Mouse (Mus musculus) urinary bladder, postnatal 36 days (tissue): ENCODE results near the gene Nlgn1.
A peak's percentile ranks its signal among the peaks of the same experiment; 100 is the strongest.

Source experiments
- DNase-seq, 2 experiments: peaks; one replicate each; pipeline ENCODE4 v3.0.0; 2022; ENCODE audit warnings: low spot score in 2 of 2, mixed read lengths in 1 of 2

Gene Nlgn1

DNA sequence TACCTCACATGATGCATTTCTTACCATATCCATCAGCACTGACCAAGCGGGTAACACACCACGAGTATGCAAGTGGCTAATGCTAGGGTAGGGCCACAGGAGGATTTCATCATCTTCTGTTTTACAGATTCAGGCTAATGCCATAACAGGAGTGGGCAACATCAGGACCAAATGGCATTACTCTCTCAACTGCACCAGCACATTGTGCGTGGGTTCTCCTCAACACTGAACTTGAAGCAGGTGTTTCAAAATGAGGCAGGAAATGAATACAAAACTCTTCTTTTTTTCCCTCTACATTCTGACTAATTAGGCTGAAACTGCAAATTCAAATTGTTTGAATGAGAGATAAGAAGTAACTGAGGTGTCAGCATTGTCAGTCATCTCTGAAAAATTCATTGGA, 518.9 kb downstream of the Nlgn1 start:
- DNase-seq = no peak

- no peak for DNase-seq
These were observed 524.7 kb downstream of the Nlgn1 start for GRCm38 (mm10) chr3:25807559-25807958.

DNA sequence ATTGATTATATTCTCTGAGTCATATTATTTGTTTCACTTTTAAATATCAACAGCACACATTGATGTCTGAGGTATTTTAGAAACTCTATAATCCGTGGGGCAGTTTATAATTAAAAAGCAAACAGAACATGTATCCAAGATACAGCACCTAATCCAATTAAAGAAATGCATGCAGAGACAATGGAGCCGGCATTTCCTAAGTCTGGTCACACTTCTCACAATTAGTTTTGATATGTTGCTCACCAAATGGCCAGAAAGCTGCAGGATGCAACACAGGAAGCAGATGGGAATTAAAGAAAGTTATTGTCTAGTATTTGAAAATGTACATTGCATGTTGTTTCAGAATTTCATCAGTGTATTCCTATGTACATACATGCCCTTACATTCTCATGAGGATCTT, 550.6 kb downstream of the Nlgn1 start:
- no peak for DNase-seq

DNA sequence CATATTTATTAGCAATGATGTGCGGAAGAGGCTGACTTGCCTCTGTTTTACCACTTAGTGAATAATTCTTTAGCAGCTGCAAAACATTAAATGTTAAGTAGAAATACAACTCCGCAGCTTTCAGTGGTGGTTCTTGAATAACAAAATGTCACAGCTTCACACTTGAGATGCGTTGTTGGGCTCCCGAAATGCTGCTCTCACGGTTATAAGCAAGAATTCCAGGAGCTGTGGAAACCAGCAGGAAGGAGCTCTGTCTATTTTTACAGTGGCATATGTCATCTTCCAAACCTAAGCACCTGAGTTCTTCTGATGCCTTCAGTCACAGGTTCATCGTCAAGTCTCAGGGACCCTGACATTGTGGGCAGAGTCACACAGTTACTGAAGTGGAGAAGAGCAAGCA, 556.8 kb downstream of the Nlgn1 start:
- no peak for DNase-seq

GRCm38 (mm10) chr3:25773908-25774307, 558.4 kb downstream of the Nlgn1 start:
- DNase-seq = no peak

DNA sequence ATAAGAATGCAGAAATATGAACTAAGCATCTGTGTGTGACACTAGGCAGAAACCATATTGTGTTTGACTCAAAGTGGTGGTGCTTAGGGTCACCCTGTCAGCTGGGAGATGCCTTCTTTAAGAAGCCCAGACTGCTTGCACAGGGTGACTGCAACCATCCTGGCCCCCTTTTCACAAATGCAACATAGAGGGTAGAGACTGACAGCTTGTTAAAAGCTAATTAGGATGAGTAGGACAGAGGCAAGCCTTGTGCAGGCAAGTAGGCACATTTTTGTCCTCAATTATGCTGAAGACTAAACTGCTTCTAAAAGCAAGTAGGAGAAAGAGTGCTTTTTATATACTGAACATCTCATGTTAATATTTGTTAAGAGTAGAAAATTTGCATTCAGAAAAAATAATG, 558.8 kb downstream of the Nlgn1 start:
- DNase-seq = no peak

DNA sequence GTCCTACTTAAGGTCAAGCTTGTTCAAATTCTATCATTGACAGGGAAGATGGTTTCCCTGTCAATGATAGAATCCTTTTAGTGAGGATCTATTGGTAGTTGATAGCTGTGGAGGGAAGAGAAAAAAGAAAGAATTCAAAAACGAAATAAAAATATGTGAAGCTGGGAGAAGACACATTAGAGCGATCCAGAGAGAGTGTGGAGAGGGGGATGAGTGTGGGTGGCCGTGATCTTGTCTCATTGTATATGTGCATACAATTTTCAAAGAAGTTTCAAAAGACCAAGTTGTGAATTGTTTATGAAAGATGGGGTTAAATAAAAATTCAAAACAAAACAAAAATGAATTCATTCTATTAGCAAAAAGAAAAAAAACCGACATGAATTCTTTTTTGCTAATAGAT, 568.6 kb downstream of the Nlgn1 start:
- DNase-seq = no peak

DNA sequence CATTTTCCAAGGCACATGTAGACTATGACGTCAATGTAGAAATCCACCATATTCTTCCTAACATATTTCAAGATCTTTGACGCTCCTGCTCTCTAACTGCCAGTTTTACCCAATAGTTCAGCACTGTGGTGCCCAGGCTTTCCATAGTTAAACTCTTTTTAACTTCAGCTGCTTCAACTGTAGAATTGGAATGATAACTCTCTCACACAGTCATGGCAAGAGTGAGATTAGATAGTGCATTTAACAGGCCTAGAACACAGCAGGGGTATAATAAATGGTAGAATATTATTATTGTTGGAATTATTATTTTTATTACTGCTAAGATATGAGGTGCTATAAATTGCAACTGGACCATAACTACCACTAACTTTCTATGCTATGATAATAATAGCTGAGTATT, 574.4 kb downstream of the Nlgn1 start:
- no peak for DNase-seq

GRCm38 (mm10) chr3:25724111-25724510, 608.1 kb downstream of the Nlgn1 start:
- no peak for DNase-seq

DNA sequence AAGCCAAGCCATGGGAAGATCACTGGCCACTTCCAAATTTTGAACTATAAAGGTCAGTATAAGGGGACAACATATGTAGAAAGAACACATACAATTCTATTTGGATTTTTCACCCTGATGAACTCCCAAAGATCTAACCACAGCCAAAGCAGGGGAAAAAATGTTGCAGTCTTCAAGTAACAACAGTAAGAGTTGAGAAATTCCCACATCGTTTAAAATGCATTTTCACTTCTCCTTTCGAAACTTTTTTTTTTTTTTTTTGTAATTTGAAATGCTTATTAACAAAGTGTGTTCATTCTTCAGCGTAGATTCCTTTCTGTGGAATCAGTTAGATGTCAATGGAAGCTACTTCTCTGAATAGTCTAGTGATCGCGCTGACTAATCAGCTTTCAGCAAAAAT, 610.8 kb downstream of the Nlgn1 start:
- DNase-seq = no peak

- no peak for DNase-seq
These were observed 624.9 kb downstream of the Nlgn1 start for GRCm38 (mm10) chr3:25707380-25707779.

- no peak for DNase-seq
These were observed 635.0 kb downstream of the Nlgn1 start for GRCm38 (mm10) chr3:25697231-25697630.

- no peak for DNase-seq
These were observed 643.3 kb downstream of the Nlgn1 start for GRCm38 (mm10) chr3:25688789-25689464.

GRCm38 (mm10) chr3:25683696-25684095, 648.6 kb downstream of the Nlgn1 start:
- no peak for DNase-seq

DNA sequence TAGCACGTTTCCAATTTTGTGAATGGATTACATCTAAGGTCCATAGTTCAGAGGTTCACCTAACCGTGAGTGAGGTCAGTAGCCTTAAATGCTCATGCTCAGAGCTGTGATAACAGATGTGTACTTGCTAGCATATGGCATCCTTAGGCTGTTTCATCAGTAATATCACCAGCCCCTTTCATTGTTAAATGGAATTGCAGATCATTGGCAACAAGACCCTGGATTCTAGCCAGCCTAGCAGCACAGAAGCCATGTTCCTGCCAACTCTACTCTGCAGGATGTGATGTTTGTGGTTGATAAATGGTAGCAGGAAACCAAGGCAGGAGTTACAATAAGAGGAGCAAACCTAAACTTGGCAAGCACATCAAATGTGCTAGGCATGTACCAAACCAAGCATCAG, 652.9 kb downstream of the Nlgn1 start:
- DNase-seq = no peak

DNA sequence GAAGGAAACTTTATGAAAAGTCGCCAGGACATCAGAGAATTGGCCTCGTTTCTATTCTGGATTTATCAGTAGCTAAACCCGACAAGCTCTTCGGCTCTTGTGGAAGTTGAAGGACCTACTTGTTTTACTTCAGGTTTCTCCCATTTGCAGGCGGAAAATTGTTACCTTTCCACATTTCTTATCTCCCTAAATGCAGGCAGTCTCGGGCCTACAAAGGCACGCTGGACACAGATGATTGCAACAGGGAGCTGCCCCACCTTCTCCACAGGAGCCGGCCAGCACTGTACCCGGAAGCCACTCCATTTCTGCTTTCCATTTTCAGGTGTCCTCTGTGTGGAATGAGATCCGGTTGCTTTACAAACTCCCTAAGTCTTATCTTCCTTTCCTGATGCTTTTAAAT, 656.4 kb downstream of the Nlgn1 start:
- no peak for DNase-seq

DNA sequence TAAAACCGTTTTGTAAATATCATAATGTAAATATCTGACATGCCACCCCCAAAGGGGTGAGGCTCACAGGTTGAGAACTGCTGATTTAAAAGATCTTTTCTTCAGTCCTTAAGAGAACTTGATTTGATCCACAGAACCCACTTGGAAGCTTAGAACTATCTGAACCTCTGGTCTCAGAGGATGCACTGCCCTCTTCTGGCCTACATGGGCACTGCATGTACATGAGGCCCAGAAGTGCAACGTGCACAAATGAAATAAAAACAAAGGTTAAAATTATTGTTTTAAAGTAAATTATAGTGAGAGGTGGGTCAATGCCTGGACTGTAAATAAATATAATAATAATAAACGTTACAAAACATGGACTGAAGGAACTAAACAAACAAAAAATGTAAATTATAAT, 657.2 kb downstream of the Nlgn1 start:
- DNase-seq = no peak

DNA sequence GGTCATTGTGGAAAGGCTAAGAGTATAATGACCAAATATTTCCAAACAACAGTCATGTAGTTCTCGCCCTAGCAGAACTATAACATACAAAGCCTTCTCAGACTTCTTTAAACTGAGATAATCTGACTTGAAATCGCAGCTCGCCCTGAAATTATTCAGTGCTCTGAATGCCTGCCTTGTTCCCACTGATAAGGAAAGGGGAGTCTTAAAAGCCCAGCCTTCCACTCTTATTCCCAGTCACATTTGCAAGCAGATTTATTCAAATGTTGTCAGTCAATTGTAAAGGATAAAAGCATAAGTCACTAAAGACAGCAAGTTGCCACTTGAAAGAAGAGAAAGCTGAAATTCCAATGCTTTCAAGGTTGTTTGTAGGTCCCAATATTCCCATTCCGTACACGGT, 658.9 kb downstream of the Nlgn1 start:
- no peak for DNase-seq

GRCm38 (mm10) chr3:25672779-25673178, 659.5 kb downstream of the Nlgn1 start:
- no peak for DNase-seq

DNA sequence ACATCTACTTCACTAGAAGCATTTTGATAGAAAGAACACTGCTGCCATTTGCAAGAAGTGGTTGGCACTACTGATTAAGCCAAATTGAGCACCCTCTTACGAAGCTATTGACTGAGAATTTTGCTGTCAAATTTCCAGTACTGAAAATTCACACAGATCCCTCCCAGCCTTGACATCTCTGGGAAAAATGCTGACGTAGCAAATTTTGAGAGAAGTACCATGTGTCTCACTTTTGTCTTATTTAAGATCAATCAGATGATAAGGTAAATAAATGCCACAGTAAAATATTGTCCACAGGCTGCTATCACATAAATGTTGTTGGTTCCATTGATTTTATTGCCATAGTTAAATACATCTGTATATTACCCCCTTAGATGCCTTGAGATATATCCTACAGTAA, 668.8 kb downstream of the Nlgn1 start:
- DNase-seq = no peak

GRCm38 (mm10) chr3:25660285-25660684, 672.0 kb downstream of the Nlgn1 start:
- DNase-seq = no peak

DNA sequence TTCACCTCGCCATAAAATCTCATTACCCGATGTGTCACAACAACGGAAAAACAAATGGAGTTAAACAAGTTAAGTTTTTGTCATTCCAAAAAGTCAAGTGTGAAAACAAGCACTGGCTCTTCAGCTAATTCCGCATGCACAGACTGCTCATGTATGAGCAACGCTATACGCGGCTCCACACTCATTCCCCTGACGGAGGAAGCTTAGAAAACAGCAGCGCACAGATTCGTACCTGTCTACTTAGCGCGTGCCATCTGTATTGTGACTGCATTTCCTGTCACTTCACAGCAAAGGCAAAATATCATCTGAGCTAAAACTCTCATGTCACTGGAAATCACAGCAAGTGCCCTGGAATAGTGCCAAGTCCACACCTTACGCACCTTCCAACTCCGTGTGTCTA, 674.3 kb downstream of the Nlgn1 start:
- no peak for DNase-seq

GRCm38 (mm10) chr3:25657074-25657473, 675.2 kb downstream of the Nlgn1 start:
- DNase-seq = no peak

GRCm38 (mm10) chr3:25653010-25653409, 679.2 kb downstream of the Nlgn1 start:
- DNase-seq = peak in 1 of 2 experiments; percentile 2
